In the genomic region with DNA sequence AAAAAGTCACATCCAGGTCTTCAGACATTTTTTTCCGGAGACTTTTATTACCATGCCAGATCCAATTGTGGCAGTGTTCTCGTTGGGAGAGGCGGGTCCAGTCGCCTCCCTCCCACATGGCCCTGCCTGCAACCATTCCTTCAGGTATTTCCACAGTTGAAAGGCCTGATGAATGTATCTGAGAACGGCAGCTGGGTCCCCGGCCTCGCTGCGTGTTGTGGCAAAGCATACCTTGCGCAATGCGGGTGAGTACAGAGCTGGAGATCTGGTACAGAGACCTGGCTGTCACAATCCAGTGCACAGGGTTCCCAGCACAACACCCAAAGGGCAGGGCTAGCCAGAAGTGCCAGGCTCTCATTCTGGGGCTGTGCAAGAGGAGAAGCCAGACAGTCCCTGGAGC, we compare ENCODE assay signal across 10 mouse cellular contexts.
DNase-seq lines count a peak whose midpoint lies in the region; ATAC-seq and TF ChIP-seq lines count a peak whose summit lies in the region.
"Had no signal": no experiment of that assay in that cellular context is flagged by ENCODE, and none has a peak within 500 bp of the region (broad histone marks: within the 10 kb centered on the region; RNA-seq: fewer than 3 reads in every experiment).

No protein-coding gene starts in this region.

- H3K4me3 ChIP-seq in lung, embryonic 14.5 days (ENCODE audit: low read depth, low read length) = no peak overlapping the region
- H3K4me3 ChIP-seq: heart, embryonic 10.5 days had no signal

- TF ChIP-seq CTCF in lung, embryonic 14.5 days (IDR thresholded peaks at IDR 0.05; ENCODE audit: low read depth) = no peak

- H3K27me3 ChIP-seq in lung, embryonic 14.5 days (ENCODE audit: insufficient read depth, low read length) = no peaks in the 10 kb centered on the region

- H3K4me2 ChIP-seq in lung, embryonic 14.5 days = no peak overlapping the region

- peak; percentile 27 for DNase-seq in ovary, postnatal 36 days (ENCODE audit: low spot score)
- no peak for DNase-seq in ovary, adult 18-20 months (ENCODE audit: low spot score)
- peak; percentile 63 for DNase-seq in kidney, postnatal 10 days
- no peak for DNase-seq in lung, embryonic 14.5 days
- no peak for DNase-seq in cerebellum, postnatal 36 days
- no peak for DNase-seq in heart, postnatal 25 days (ENCODE audit: low spot score)
- no peak for DNase-seq in natural killer cell, adult 2 months (ENCODE audit: low spot score in 2 of 2)
- DNase-seq in cerebellum, adult 8-10 months = no peak
- DNase-seq: right cerebral cortex, postnatal 14 days had no signal

- intact Hi-C loops in heart, postnatal 25 days (cut with DNase I) = no loop called here

- H3K9ac ChIP-seq in lung, embryonic 14.5 days = no peak overlapping the region

- H3K9me3 ChIP-seq in lung, embryonic 14.5 days (ENCODE audit: low read depth, low read length) = no peaks in the 10 kb centered on the region
- H3K9me3 ChIP-seq: heart, embryonic 10.5 days had no signal

- 76% methylated on average over 10 of the region's 10 CpGs for WGBS in lung, embryonic 14.5 days

- peaks cover 20% of the 10 kb centered on the region for H3K4me1 ChIP-seq in lung, embryonic 14.5 days (ENCODE audit: insufficient read depth)

- peaks cover 14% of the 10 kb centered on the region; the same call in 1 of the 2 replicates for H3K36me3 ChIP-seq in lung, embryonic 14.5 days (ENCODE audit: insufficient read depth)

- ATAC-seq in lung, embryonic 14.5 days (ENCODE audit: insufficient read depth) = peak; percentile 33; the same call in 1 of the 2 replicates

- H3K27ac ChIP-seq in lung, embryonic 14.5 days (ENCODE audit: low read depth) = no peak overlapping the region
- H3K27ac ChIP-seq: heart, embryonic 10.5 days had no signal

Comparison
In these comparisons a context has a peak if more than half of its experiments do, and no peak if none do; other contexts are left out.
1. DNase-seq: peak in ovary, postnatal 36 days (single experiment) and kidney, postnatal 10 days (single experiment); none in ovary, adult 18-20 months (single experiment), lung, embryonic 14.5 days (single experiment), cerebellum, postnatal 36 days (0 of 2), heart, postnatal 25 days (single experiment), natural killer cell, adult 2 months (0 of 2) and cerebellum, adult 8-10 months (single experiment).